Mouse (Mus musculus) myocyte (in vitro differentiated cells): Measurements from ENCODE around the gene Ddx52.

Source experiments
- POLR2A ChIP-seq: IDR thresholded peaks from one replicate; pipeline ENCODE4 v1.6.1; 2011; ENCODE audit warnings: low read depth, mild to moderate bottlenecking, control low read depth, moderate library complexity; ENCODE audit not compliant: insufficient read length
- REST ChIP-seq: IDR thresholded peaks from one replicate; pipeline ENCODE4 v1.6.1; 2011; ENCODE audit warnings: mild to moderate bottlenecking, control low read depth, moderate library complexity; ENCODE audit not compliant: insufficient read depth, insufficient read length
- TCF12 ChIP-seq: IDR thresholded peaks from one replicate; pipeline ENCODE4 v1.6.1; 2011; ENCODE audit warnings: mild to moderate bottlenecking, control low read depth; ENCODE audit not compliant: poor library complexity, insufficient read depth, severe bottlenecking

GRCm38 (mm10) chr11:83922600-83922999, 19.3 kb upstream of the Ddx52 start:
- no peak for TF ChIP-seq POLR2A
- no peak for TF ChIP-seq REST
- TF ChIP-seq TCF12 = no peak
